Mouse (Mus musculus): ENCODE data around the gene Lmod3. TPM values are rescaled to one million over a fixed set of nuclear protein-coding genes. Genes with fewer than 3 reads are reported as not detected.
"Not testable (repeated sequence)": the region's sequence is repeated elsewhere in the genome, so short reads cannot be mapped to it uniquely, and the experiment has no call there.

The Lmod3 gene
- total RNA-seq, 2 experiments from 2014 or later, result not detected

- peak; percentile 11 to 43 for DNase-seq
These were observed 23.8 kb upstream of the Lmod3 start for GRCm38 (mm10) chr6:97276366-97276765.

- DNase-seq, result no peak
These were observed 23.2 kb upstream of the Lmod3 start for GRCm38 (mm10) chr6:97275760-97276159.

DNA sequence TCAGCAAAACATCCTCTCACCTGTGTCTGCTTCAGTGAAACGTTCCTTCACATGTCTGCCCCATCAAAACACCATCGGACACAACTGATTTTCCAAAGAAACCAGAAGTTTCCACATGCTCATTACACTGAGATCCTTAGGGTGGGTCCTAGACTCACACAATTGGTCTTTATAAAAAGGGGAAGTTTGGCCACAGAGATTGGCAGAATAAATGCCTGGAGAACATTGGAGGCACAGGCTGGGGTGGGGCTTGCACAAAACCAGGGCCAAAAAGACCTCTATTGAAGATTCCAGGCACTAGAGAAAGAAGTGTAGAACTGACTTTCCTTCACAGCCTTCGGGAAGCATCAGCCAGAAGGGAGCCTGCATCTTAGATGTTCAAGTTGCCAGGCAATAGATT is 21.2 kb upstream of the Lmod3 start:
- DNase-seq, result no peak

DNA sequence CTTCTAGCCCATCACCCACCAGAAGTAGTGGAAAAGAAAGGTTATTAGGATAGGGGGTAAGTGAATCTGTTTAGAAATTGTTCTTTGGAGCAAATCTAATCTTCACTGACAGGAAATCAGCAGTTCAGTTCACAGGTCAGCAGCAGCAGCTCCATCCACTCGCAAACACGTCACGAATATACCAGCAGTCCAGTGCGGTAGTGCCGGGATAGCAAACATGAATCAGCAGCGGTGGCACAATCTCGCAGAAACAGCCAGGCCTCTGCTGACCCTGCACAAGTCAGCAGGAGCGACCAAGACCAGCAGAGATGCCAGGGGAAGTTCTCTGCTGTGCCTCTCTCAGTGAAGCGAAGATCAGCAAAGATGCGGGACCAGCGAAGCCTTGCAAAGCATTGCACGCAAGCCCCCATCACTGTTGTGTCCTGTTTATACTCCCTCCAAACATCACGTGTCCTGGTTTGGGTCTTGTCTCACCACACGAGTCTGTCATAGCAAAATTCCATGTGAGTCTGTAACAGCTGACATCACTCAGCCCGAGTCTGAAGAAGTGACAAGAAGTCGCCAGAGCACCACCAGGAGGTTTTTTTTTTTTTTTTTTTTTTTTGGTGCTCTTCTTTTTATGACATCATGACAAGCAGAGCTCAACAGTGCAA is 20.6 kb upstream of the Lmod3 start:
- DNase-seq, result no peak

- DNase-seq, result no peak
These were observed 19.8 kb upstream of the Lmod3 start for GRCm38 (mm10) chr6:97272349-97272748.

DNA sequence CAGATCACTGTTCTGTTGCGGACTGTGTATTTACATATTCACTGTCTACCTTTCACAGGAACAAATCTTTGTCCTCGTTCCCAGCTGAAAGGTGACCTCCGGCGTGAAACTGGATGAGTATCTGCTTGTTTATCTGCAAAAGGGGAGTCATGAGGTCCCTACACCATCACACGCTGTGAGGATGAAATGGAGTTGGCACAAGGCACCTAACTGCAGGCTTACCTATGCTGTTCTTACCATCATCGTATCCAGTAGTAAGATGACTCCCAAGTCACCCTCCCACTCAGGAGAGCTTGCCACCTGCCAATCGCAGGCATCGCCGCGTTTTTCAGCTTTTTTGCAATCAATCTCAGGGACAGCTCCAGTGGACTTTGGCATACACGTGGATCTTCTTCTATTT is 17.0 kb upstream of the Lmod3 start:
- DNase-seq, result no peak

DNA sequence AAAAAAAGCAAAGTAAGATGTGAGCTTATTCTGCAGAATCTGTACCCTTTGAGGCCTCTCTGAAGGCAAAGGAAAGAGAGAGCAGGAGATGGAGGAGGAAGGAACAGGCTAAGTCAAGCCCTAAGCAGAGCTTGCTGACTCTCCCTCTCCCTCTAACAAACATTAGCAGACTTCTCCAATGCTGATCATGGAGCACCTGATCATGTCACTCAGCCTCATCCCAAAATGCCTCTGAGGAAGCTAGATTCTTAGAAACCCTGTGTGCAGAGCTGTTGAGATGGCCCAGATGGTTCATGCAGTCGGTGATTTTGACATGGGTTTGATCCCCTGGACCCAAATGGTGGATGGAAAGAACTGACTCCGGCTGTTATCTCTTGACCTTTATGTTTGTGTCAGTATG is 14.6 kb upstream of the Lmod3 start:
- no peak for DNase-seq

- DNase-seq, result no peak
These were observed 14.1 kb upstream of the Lmod3 start for GRCm38 (mm10) chr6:97266661-97267060.

DNA sequence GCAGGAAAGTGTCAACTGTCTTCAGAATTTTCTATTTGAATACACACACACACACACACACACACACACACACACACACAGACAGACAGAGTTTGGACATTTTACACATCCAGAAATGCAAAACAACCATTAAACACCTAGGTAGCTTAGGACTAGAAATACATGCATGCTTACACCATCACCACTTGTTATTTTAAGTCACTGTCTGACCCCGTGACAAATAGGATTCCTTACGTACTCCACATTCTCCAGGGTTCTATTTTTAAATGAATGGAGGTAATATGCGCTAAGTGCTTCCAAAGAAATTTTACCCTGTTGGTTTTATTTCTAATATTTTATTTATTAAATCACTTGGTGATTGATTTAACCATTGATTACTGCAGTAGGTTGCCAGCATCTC is 13.1 kb upstream of the Lmod3 start:
- DNase-seq, result no peak

- no peak for DNase-seq
These were observed 12.7 kb upstream of the Lmod3 start for GRCm38 (mm10) chr6:97265240-97265639.

- not testable (repeated sequence) for DNase-seq
These were observed 11.2 kb upstream of the Lmod3 start for GRCm38 (mm10) chr6:97263750-97264149.

DNA sequence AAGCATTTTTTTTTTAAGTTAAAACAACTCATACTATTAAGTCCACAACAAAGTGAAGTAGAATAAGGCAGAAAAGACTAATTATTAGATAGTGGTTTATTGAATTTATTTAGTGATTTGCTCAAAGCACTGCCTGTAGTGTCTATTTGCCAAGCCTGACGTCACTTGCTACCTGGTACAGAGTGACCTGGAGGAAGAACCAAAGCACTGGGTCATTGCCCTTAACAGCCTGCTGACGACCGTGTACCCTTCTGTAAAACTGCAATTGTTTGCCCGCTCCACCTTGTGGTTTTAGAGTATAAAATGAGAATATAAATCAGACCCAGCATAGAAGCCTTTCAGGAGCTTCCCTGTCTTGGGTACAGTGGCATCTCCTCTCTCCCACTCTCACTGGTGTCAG is 9.7 kb upstream of the Lmod3 start:
- no peak for DNase-seq

- not testable (repeated sequence) for DNase-seq
These were observed 7.4 kb upstream of the Lmod3 start for GRCm38 (mm10) chr6:97259926-97260325.

DNA sequence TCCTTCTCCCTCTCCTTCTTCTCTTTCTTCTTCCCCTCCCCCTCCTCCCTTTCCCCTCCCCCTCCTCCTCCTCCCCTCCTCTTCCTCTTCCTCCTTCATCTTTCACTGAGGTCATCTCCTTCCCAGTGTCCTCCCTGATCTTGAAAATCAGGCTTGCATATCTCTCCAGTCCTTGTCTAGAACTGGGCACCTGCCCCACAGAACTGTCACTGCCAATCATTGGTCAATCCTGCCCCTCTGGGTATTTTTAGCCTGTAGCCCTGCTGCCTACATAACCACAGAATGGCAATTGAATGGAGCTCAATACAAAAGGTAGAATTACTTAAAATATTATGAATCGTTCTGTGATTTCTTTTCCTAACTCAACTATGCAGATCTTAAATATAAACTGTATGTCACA is 5.9 kb upstream of the Lmod3 start:
- DNase-seq, result peak in 1 of 2 experiments; percentile 16

GRCm38 (mm10) chr6:97252086-97252485 is 473 bp downstream of the Lmod3 start:
- DNase-seq, result no peak

DNA sequence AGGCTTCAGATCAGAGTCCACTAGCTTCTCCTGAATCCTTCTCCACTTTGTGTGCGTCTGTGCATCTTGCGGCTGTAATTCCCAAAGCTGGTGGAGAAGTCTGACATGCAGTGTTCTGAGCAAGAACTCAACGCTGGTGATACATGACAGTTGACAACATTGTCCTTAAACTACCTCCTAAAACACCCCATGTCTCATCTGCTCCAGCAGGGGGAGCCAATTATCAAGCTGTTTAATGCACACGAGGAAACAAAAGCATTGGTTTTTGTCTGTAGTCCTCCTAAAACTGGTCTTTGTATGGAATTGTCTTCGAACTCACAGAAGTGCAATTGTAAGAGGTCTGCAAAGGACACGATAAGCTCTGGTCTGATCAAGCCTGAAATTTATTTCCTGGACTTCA is 1.6 kb downstream of the Lmod3 start:
- DNase-seq, result peak; percentile 55 to 70

DNA sequence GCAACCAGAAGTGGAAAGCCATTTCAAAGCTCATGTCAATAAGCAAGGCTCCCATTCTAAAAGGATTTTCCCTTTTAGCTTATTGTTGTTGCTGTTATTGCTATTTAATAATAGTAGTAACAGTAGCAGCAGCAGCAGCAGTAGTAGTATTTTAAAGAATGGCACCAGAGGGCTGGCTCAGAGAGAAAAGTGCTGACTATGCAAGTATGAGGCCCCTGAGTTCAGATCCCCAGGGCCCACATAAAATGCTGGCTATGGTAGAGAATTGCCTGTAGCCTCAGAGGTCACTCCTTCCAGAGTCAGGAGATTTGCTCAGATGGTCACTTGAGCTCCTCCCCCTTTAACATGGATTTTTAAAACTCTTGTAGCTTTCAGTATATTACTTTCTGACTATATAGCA is 7.4 kb downstream of the Lmod3 start:
- DNase-seq, result no peak

DNA sequence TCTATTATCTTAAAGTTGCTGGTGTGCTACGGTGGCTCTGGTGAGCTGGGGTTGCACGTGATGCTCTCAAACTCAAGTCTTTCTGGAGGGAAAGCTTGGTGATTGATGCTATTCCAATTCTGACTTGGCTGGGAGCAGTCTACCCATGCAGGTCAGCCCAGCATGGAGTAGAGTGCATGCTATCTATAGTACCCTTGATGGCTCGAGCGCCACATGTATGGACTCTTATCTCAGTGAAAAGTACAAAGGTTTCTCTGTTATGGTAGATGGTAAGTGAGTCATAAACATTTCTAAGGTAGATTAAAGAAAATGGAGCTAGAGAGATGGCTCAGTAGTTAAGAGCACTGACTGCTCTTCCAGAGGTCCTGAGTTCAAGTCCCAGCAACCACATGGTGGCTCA is 10.0 kb downstream of the Lmod3 start:
- no peak for DNase-seq

GRCm38 (mm10) chr6:97240092-97240491 is 12.5 kb downstream of the Lmod3 start:
- DNase-seq, result no peak

DNA sequence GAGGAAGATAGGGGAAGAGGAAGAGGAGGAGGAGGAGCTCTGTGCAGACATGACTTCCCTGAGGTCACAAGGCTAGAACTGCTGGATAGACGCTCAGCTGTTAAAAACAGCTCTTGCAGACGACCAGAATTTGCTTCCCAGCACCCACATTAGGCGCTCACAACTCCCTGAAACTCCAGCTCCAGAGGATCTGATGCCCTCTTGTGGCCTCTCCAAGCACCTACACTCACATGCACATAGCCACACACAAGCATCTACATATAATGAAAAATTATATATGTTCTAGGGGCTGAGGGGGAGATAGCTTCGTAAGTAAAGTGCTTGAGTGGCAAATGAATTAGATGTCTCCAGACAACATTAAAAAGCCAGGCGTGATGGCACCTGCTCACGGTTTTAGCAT is 13.2 kb downstream of the Lmod3 start:
- no peak for DNase-seq

DNA sequence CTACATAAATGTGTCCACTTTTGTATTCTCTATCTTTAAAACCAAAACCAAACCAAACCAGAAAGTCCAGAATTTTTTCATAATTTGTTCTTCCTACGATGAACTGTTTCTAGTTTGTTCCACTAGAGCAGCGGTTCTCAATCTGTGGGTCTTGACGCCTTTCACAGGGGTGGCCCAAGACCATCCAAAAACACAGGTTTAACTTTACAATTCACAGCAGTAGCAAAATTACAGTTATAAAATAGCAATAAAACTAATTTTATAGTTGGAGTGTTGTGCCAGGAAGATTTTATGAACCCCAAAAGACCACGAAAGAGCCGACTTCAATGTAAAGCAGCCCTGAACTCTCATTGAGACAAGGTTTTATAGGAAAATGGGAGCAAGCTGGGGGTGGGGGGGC is 16.5 kb downstream of the Lmod3 start:
- no peak for DNase-seq

DNA sequence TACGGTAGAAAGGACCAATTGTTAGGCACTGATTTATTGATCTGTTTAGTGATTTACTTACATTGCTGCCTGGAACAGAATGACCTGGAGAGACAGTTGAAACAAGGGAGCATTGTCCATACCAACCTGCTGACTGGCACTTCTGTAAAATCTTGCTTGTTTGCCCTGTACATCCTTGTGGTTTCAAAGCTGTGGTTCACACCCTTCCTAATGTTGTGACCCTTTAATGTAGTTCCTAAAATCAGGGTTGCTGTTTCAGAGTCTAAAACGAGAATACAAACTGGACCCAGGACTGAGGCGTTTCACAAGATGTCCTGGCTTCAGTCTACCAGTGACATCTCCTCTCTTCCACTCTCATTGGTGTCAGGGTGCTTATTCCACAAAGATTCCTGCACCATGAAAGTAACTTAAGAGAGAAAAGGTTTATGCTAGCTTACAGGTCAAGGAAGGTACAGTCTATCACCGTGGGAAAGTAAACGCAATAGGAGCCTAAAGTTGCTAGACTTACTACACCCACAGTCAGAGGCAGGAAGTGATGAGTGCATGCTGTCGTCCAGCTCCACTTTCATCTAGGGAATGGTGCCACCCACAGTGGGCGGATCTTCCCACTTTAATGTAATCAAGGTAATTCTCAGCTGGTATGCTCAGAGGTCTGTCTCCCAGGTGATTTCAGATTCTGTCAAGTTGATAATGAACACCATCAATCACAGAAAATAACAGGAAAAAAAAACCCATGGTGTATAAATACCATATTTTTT is 17.5 kb downstream of the Lmod3 start:
- no peak for DNase-seq

DNA sequence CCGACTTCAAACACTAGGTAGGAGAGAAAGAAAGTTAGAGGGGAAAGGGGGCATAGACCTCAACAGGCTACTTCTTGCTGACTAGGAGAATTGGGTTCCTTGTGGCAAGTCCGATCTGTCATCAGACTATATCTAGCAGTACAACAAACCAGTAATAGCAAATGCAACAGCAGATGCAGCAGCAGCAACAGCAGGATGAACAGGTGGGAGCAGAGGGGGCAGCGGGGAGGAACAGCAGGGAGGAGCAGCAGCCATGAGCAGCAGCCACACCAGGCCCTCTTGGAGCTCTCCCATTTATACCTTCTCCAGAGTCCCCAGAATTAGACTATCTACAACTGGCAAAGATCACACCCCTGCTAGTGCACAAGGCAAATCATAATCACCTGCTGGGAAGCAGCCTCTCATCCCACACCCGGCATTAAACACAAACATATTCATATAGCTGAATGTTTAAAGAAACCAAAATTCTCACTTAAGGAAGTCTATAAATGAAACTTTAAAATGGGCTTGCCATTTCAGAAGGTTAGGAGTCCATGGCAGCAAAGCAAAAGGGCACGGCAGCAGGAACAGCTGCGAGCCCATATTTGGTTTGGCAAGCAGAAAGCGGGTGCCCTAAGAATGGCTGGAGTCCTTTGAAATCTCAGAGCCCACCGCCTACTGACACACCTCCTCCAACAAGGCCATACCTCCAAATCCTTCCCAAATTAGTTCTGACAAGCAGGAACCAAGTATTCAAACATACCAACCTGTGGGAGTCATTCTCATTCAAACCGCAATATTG is 25.3 kb downstream of the Lmod3 start:
- DNase-seq, result no peak
